Mouse (Mus musculus): ENCODE measurements around the gene Spata7.

- no peak for TF ChIP-seq CTCF (IDR thresholded peaks at IDR 0.05; ENCODE audit: low read depth, low read length)
- no peak for TF ChIP-seq TAL1 (conservative IDR thresholded peaks at IDR 0.05; ENCODE audit: low read depth, low read length)
- TF ChIP-seq GATA1 (IDR thresholded peaks at IDR 0.05; ENCODE audit: borderline replicate concordance, low read length): no peak
- TF ChIP-seq POLR2AphosphoS5 (IDR thresholded peaks at IDR 0.05; ENCODE audit: insufficient replicate concordance, low read depth, low read length): no peak
Measured at GRCm38 (mm10) chr12:98669086-98669485, 41.1 kb downstream of the Spata7 start.
